Mouse (Mus musculus): ENCODE data around the gene Tap2.

Tap2 gene

DNA sequence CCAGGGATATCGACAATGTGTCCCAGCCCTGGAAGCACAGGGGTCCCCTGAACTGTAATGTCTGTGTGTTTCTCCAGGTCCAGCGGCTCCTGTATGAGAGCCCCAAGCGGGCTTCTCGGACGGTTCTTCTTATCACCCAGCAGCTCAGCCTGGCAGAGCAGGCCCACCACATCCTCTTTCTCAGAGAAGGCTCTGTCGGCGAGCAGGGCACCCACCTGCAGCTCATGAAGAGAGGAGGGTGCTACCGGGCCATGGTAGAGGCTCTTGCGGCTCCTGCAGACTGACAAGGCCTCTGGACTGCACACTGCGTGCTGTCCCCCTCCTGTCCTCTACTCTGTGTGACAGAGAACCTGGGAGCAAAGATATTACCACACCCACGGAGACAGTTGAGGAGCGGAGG, 6.8 kb upstream of the Tap2 start:
- DNase-seq (ENCODE audit: low spot score in 2 of 2) = no peak

DNA sequence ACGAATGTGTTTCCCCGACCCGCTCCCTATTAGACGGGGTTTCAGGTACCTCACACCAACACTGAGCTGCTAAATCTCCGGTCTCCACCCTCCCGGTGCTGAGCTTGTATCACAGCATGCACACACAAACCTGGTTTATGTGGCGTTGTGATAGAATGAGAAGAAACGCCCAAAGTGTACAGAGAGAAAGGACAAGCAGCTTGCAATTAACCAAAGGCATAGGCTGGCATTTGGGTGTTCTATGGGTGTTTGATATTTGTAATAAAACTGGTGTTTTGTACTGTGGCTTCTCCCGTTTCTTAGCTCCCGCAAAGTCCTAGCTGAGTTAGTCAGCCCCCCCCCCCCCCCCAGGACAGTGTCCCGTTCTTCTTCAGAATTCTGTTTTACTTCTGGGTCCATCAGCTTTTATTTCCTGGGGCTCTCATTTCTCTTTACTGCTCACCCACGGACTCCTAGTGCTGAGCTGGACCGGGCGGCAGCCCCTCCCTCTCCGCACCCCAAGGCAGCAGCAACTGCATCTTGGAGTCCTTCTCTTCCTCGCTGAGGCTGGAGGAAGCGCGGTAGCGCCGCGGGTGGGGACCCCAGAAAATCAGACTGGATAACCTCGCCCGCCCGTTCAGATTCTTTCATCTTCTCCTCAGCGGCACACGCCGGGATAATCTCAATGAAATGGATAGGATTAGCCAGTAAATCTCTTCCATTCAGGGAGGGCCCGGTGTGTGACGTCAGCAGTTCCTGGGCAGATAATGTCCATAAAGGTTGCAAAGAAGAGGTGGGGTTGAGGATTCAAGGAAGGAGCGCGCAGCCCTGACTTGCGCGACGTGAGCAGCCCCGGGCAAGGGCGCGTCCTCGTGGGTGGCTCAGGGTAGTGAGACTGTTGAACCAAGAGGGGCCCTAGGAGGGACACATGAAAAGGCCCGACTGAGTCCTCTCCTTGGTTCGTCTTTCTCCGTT, 6.1 kb upstream of the Tap2 start, which contains the start of gene Psmb8:
TSS of gene Psmb8 (plus strand) at position 781 of the 954 bp plus-strand sequence.
- peak; percentile 80 to 92 for DNase-seq (ENCODE audit: low spot score in 2 of 2)

DNA sequence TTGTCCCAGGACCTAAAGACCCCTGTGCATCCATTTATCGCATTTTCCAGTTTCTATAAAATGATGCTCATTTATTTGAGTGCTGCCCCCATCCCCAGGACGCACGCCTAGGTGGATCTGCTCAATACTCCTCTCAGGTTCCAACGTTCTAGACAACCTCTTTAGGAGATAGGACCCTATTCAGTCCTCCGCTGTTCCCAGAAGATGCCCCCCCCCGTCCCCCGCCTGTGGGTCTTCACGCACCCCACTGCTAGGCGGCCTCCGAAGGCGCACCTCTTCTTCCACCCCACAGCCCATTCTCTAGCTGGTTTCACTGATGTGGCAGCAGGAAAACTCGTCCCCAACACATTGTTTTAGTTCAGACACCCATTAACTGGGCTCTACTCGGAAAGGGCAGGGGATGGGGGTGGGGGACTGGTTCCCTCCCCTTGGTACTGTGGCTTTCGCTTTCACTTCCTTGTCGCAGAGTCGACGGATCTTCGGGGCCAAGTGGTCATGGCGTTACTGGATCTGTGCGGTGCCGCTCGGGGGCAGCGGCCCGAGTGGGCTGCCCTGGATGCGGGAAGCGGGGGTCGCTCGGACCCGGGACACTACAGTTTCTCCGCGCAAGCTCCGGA, 5.3 kb upstream of the Tap2 start:
- DNase-seq (ENCODE audit: low spot score in 2 of 2) = no peak

DNA sequence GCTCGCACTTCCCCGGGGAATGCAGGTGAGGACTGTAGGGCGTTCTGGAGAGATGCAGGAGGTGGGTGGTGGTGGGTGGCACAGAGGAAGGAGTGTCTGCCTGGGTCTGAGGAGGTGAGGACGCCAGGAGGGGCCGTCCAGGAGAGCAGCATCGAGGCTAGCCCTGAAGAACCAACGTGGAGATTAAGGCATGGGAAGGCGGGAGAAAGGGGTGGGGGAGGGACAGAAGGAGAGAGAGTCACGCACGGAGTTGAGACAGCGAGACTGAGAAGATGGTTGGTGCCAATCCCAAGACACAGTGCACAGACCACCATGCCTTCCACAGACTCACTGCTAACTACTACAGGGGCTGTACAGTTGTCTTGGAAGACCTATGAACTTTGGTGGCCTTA, 4.8 kb upstream of the Tap2 start:
- no peak for DNase-seq (ENCODE audit: low spot score in 2 of 2)

DNA sequence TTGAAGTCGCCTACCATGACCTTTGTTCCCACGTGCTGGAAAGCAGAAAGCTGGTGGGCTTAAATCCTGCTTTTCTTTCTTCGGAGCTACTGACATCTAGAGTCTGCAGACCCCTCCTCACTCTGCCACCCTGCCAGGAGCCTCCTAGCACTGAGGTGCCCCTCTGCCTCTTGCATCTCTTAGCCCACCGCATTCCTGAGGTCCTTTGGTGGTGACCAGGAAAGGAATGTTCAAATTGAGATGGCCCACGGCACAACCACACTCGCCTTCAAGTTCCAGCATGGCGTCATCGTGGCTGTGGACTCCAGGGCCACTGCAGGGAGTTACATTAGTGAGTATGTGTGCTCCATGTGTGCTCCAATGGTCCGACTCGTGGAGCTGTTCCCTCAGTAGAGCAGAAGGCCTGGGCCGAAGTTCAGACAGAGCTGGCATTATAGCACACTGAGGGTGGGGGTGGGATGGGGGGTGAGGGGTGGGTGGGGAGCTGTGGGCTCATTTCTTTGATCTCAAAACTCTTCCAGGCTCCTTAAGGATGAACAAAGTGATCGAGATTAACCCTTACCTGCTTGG, 4.2 kb upstream of the Tap2 start:
- DNase-seq (ENCODE audit: low spot score in 2 of 2) = no peak

DNA sequence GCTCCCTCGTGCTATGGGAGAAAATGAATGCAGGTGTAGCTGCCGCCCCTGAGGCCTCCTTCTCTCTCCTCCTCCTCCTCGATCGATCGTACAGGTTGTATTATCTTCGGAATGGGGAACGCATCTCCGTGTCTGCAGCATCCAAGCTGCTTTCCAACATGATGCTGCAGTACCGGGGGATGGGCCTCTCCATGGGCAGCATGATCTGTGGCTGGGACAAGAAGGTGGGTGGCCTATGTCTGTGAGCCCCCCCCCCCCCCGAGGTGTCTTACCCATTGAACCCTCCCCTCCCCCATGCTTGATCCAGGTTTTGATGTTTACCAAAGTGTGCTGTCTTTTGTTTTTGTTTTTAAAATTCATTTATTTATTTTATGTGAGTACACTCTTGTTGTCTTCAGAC, 3.3 kb upstream of the Tap2 start:
- DNase-seq (ENCODE audit: low spot score in 2 of 2) = no peak

DNA sequence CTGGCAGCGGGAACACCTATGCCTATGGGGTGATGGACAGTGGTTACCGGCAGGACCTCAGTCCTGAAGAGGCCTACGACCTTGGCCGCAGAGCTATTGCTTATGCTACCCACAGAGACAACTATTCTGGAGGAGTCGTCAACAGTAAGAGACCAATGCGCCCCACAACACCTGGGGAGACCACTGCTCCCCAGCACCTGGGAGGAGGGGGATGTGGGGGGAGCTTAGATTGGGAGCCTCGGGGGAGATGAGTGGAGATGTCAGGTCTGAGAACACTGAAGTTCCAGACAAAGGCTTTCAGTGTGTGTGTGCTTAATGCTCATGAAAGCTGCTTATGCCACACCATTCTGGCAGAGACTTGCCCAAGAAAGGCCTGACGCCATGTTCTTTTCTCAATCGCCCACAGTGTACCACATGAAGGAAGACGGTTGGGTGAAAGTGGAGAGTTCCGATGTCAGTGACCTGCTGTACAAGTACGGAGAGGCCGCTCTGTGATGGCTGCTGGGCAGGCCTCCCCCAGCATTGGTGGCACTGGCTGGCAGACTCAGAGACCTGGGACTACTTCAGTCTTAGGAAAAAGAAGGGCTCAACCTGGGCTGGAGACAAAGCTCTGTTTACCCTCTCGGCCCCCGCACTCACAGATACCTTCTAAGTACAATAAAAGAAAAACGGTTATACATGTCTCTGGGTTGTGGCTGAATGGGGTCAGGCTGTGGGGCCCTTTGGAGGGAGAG, 2.4 kb upstream of the Tap2 start:
- no peak for DNase-seq (ENCODE audit: low spot score in 2 of 2)

DNA sequence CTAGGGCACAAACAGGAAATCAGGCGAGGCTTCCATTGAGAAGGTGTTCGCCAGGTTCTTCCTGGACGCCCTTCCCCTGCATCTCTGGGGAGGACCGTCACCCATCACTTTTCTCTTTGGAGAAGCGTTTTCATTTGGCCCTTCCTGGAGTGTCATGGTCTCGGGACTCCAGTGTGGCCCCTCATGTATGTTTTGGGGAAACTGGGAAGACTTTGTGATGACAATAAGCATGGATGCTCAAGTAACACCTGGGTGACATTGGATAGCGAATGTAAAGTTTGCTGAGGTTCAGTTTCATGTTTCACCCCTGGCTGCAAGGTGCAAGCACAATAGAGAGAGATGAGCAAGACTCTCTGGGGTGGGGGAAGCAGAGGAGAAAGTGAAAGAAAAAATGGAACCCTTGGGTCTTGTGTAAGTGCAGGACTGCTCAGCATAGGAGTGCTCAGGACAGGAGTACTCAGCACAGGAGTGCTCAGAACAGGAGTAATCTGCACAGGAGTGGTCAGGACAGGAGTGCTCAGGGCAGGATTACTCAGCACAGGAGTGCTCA, 1.7 kb upstream of the Tap2 start:
- no peak for DNase-seq (ENCODE audit: low spot score in 2 of 2)

DNA sequence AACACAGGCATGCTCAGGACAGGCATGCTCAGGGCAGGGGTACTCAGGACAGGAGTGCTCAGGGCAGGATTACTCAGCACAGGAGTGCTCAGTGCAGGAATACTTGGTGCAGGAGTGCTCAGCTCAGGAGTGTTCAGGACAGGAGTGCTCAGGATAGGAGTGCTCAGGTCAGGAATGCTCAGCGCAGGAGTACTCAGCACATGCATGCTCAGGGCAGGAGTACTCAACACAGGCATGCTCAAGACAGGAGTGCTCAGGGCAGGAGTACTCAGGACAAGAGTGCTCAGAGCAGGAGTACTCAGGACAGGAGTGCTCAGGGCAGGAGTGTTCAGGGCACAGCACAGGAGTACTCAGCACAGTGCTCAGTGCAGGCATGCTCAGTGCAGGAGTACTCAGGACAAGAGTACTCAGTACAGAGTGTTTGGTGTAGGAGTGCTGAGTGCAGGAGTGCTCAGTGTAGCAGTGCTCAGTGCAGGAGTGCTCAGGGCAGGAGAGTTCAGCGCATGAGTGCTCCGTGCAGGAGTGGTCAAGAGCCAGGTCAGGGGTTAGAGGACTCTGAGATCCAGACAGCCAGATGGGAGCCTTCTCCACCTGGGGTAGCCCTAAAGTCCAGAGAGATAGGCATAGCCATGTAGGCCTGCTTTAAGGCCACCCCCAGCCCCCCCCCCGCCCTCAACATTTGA, 426 bp upstream of the Tap2 start:
- no peak for DNase-seq (ENCODE audit: low spot score in 2 of 2)

DNA sequence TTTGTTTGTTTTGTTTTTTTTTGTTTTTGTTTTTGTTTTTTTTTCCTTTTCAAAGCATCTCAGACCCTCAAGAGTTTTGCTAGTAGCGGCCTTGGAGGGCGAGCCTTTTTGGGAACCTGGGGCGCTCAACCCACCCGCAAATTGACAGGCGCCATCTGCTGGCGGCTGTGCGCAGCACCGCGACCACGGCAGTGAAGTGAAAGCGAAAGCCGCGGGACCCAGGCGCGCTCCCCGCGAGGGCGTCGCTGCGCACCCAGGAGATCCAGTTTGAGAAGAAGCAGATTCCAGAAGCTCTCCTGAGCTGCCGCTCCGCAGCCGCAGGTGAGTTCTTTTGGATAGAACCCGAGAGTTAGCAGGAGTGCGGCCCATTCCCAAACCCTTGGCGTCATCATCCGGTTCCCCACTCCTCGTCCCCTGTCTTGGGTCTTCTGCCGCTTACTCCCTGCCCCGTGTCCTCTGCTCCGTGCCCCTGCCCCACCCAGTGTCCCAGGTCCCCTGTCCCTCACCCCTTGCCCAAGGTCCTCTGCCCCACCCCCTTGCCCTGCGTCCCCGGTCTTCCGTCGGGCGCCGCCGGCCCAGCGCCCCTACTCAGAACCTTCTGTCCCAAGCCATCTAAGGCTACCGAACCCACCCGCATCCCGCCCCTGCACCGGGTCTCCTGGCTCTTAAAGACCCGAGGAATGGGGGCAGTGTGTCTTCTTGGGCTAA, 1.1 kb downstream of the Tap2 start:
- DNase-seq (ENCODE audit: low spot score in 2 of 2) = peak; percentile 83 to 91

DNA sequence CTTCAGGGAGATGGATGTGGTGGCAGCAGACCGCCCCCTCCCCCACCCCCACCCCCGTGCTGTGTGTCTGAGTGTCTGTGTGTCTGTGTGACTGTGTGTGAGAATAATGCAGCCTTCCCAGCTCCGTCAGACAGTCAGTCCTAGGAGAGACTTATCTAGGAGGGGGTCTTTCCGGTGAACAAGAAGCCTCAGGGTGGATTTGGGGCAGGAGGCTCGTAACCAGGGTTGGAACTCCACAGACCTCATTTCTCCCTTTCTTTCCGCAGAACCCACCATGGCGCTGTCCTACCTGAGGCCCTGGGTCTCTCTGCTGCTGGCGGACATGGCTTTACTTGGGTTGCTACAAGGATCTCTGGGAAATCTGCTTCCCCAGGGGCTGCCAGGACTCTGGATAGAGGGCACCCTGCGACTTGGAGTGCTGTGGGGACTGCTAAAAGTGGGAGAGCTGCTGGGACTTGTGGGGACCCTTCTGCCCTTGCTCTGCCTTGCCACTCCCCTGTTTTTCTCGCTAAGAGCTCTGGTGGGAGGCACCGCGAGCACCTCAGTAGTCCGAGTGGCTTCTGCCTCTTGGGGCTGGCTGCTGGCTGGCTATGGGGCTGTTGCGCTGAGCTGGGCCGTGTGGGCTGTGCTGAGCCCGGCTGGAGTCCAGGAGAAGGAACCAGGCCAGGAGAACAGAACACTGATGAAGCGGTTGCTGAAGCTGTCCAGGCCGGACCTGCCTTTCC, 1.9 kb downstream of the Tap2 start:
- DNase-seq (ENCODE audit: low spot score in 2 of 2) = peak in 1 of 2 experiments; percentile 59

DNA sequence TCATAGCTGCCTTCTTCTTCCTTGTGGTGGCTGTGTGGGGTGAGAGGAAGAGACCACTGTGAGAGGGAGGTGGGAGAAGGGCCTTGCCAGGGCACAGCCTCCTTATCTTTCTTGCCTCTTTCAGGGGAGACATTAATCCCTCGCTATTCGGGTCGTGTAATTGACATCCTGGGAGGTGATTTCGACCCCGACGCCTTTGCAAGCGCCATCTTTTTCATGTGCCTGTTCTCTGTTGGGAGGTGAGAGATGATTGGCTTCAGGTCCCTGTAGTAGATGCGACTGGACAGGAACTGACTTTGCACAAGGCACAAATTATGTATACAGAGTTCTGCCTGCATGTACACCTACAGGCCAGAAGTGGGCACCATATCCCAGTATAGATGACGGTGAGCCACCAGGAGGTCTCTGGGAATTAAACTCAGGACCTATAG, 2.4 kb downstream of the Tap2 start:
- DNase-seq (ENCODE audit: low spot score in 2 of 2) = peak in 1 of 2 experiments; percentile 47

DNA sequence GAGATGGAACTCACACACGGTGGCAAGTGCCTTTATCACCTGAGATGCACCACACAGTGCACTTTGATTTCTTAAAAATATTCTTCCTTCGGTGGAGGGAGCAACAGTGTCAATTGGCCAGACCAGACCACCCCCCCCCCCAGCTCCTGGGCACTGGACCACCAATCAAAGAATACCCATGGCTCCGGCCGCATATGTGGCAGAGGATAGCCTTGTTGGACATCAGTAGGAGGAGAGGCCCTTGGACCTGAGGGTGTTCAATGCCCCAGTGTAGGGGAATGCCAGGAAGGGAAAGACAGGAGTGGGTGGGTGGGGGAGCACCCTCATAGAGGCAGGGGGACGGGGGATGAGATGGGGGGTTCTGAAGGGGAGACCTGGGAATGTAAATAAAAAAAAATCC, 3.4 kb downstream of the Tap2 start:
- peak in 1 of 2 experiments; percentile 32 for DNase-seq (ENCODE audit: low spot score in 2 of 2)

DNA sequence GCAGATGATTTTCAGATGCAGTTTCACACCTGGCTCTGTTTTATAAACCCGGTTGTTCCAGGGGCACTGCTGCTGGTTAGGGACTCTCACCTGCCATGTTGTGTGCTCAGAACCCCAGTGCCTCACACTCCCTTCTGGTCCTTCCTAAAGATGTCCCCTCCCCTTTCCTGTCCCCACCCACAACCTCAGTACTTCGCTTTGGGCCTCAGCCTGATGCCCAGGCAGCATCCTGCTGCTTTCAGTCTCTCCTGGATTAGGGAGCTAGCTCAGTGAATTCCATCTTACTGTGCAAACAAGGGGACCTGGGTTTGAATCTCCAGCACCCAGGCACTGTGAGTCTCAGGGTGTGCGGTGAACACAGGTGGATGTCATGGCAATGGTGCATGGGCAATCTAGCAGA, 4.1 kb downstream of the Tap2 start:
- DNase-seq (ENCODE audit: low spot score in 2 of 2) = peak in 1 of 2 experiments; percentile 39

DNA sequence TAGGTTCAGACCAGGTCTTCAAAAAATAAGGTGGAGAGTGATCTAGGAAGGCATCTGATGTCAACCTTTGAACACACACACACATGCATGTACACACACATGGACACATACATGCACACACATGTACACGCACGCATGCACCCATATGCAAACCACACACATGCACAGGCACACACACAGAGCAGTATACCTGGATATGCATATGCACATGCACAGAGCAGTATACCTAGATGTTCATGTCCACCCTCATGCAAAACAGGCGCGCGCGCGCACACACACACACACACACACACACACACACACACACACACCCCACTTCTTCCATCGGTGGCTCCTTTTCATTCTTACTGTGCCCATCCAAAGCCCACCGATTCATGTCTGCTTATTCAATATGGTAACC, 4.5 kb downstream of the Tap2 start:
- DNase-seq (ENCODE audit: low spot score in 2 of 2) = peak in 1 of 2 experiments; percentile 32

DNA sequence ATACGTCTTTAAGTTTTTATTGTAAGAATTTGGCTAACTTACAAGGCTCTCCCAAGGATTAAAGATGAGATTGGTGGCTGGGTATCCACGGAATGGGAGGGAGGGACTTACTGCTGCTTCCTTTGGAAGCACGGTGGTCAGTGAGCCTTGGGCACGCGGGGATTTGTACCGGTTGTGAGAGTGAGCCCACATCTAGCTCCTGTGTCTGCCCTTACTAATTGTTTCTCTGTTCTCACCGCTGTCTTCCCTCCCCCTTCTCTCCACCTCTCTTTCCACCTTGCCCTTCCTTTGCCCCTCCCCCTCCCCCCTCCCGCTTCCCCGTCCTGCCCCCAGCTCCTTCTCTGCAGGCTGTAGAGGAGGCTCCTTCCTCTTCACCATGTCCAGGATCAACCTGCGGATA, 5.1 kb downstream of the Tap2 start:
- peak in 1 of 2 experiments; percentile 16 for DNase-seq (ENCODE audit: low spot score in 2 of 2)

DNA sequence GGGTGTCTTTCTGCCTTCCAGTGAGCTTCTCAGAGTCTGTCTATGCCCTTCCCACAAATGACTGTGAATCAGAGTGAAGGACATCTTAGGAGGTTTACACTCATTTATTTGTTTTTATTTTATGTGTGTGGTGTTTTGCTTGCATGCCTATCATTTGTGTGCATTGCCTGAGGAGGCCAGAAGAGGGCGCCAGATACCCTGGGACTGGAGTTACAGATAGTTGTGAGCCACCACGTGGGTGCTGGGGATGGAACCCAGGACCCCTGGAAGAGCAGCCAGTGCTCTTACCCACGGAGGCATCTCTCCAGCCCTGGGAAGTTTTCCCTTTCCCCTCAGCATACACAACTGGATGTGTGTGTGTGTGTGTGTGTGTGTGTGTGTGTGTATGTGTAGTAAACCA, 6.4 kb downstream of the Tap2 start:
- peak in 1 of 2 experiments; percentile 53 for DNase-seq (ENCODE audit: low spot score in 2 of 2)

DNA sequence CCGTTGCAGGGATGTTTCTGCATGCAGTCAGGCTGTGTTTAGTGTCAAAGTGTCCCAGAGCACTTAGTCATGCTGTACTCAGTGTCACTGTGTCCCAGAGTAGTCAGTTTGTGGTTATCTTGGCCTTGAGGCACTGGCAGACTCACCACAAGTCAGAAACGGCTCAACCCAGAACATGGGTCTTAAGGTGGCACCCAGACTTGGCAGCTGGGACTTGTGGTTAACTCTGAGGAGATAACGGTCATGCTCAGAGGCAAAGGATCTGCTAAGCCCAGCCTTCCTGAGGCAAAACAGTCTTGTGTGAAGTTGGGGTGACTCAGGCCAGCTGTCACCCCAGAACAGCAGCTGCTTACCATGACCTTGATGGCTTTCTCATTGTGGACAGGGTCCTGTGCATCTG, 7.3 kb downstream of the Tap2 start:
- peak in 1 of 2 experiments; percentile 25 for DNase-seq (ENCODE audit: low spot score in 2 of 2)

DNA sequence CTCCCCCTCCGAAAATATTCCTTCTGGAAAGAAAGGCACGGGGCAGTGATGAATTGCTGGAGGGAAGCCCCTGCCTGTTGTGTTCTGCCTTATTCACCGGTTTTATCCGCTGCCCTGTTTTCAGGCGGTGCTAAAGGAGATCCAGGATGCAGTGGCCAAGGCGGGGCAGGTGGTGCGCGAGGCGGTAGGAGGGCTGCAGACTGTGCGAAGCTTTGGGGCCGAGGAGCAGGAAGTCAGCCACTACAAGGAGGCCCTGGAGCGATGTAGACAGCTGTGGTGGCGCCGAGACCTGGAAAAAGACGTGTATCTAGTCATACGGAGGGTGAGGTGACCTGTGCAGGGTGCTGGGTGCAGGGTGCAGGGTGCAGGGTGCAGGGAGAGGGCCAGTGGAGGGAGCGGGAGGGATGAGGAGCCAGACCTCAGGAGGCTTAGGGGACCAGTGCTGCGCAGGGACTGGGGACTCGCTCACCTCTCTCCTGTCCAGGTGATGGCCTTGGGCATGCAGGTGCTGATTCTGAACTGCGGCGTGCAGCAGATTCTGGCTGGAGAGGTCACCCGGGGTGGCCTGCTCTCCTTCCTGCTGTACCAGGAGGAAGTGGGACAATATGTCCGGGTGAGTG, 8.5 kb downstream of the Tap2 start:
- DNase-seq (ENCODE audit: low spot score in 2 of 2) = peak in 1 of 2 experiments; percentile 54
